Mouse (Mus musculus) gastrocnemius, postnatal 4 days (tissue): ENCODE results near the gene Mpv17l2. TPM values are rescaled to one million over a fixed set of nuclear protein-coding genes. Genes with fewer than 3 reads are reported as not detected.
A peak's percentile ranks its signal among the peaks of the same experiment; 100 is the strongest.

ENCODE experiments used
- DNase-seq, 2 experiments: peaks; one replicate each; pipeline ENCODE4 v3.0.0; 2021 to 2022; ENCODE audit warnings: low spot score in 2 of 2, mixed read lengths in 2 of 2
- total RNA-seq, 2 experiments: library from RNA; stranded (reverse); gene quantifications; 2 replicates each; pipeline ENCODE4 v1.2.3; 2021

The Mpv17l2 gene
- total RNA-seq, 2 experiments from 2014 or later = 27.0 to 27.4 TPM

DNA sequence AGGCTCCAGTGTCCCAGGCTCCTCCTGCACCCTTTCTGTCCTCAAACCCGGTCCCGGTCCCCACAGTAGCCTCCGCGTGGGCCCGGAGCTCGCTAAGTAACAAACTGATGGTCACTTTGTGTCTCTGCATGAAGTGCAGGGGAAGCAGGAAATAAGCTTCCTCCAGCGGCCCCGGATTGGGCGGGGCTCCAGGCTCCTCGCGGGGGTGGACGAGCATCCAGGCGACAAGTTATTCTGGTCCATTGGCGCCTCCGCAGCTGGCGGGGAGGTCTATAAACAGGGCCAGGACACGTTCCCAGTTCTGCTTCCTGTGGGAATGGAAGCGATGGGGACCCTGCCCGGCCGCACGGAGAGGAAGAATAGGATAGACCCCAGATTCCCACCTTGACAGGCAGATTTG lies 7.6 kb downstream of the Mpv17l2 start:
- peak; percentile 82 to 88 for DNase-seq

DNA sequence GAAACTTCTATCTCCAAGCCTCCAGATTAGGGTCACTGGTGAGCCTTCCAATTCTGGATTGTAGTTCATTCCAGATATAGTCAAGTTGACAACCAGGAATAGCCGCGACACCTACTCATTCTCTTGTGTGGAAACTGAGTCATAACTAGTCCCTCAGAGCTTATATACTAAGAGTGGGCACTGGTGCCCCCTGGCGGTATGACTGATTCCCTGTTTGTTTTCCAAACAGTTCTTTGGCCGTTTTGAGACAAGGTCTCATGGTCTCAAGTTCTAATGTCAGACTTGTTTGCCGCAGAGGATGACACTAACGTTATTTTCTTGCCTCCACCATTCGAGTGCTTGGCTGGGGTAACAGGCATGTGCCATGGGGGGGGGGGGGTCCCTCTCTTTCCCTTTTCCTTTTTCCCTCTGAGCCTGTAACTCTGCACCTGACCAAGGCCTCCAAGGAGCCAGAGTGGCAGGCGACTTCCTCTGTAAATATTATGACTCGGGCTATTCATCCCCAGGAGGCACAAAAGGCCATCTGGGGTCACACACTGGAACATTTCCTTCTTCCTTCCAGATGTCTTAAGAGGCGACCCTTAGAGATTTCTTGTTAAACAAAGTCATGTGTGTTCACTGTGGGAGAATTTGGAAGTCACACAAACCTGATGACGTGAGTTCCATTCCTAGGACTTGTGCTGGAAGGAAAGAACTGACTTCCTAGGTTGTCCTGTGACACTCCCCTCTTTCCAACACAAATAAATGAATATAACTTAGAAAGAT lies 8.6 kb downstream of the Mpv17l2 start:
- peak; percentile 66 to 71 for DNase-seq

DNA sequence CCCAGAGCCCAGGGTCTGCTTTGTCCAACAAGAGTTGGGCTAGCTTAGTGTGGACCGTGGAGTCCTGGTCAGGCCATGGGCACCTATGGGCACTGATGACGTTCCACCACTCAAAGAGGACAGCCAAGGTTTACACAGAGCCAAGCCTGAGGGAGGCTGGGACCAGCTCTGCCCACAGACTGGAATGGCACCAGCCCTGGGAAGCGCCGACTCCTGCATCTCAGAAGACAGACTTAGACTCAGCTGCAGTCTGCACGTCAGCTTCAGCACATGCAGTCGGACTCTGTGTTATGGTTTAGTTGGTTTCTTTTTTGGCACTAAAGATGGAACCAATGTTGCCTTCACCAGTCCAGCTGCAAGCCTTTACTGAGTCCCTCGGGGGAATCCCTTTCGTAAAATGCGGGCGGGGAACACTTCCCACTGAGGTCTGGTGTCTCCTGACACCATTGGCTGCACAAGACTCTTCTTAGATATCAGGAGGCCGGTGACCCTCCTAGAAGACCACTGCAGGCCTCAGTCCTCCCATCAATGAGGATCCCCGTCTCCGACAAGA lies 10.5 kb downstream of the Mpv17l2 start:
- DNase-seq = no peak

DNA sequence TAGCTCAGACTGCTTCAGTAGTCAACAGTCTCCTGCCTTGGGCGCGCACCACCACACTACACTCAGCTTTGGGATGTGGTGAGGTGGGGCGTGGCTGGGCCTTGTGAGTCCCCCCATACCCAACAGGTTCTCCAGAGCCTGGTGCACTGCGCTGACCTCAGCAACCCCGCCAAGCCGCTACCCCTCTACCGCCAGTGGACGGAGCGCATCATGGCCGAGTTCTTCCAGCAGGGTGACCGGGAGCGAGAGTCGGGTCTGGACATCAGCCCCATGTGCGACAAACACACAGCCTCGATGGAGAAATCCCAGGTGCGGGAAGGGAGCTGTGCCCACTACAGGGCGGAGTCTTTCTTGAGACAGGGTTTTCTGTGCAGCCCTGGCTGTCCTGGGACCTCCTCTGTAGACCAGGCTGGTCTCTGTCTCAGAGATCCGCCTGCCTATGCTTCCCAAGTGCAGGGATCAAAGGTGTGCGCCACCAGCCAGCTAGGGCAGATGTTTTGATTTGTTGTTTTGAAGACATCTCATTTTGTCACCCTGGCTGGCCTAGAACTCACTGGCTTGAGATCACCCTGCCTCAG lies 11.6 kb downstream of the Mpv17l2 start:
- peak in 1 of 2 experiments; percentile 10 for DNase-seq

DNA sequence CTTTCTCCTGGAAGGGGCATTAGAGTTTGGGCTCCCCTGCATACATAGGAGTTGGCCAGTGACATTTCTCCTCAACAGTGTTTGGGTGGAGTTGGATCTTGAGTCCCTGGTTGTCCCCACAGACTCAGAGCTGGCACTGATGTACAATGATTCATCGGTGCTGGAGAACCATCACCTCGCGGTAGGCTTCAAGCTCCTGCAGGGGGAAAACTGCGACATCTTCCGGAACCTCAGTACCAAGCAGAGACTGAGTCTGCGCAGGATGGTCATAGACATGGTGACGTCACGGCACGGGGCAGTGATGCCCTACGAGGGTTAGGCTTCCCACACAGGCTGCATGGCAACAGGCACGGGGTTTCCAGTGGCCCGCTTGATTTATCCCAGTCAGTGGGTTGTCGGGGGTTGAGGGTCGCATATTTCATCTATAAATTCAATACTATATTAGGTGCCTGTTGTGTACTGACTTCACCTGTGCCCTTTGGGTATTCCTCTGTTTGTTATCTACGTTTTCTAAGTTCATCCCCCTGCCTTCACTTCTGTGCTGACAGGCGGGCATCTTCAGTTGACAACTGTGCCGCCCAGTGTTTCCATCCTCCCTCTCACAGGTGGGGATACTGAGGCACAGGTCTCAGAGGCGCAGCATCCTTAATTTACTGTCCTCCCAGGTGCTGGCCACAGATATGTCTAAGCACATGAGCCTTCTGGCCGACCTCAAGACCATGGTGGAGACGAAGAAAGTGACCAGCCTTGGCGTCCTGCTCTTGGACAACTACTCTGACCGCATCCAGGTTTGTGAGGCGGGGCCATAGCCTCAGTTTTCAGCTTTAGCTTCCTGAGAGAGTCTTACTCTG lies 12.3 kb downstream of the Mpv17l2 start:
- no peak for DNase-seq

DNA sequence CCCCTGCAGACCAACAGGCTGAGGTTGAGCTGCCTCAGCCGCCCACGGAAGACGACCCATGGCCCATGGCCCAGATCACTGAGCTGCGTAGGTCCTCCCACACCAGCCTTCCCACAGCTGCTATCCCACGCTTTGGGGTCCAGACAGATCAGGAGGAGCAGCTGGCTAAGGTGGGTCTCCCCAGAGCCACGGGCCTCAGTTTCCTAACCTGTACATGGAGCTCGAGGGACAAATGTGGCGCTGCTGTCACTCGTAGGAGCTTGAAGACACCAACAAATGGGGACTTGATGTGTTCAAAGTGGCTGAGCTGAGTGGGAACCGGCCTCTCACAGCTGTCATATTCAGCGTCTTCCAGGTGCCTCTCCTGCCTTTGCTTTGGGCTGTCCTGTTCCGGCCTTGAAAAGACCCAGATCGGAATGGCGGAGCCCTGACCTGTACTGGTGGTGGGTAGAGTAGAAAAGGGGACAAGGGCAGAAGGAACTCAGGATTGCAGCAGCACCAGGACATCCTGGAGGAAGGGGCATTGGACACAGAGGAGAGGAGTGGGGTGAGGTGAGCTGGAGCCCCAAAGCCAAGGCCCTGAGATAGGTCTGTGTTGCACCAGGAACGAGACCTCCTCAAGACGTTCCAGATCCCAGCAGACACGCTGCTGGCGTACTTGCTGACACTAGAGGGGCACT lies 13.4 kb downstream of the Mpv17l2 start:
- DNase-seq = no peak

DNA sequence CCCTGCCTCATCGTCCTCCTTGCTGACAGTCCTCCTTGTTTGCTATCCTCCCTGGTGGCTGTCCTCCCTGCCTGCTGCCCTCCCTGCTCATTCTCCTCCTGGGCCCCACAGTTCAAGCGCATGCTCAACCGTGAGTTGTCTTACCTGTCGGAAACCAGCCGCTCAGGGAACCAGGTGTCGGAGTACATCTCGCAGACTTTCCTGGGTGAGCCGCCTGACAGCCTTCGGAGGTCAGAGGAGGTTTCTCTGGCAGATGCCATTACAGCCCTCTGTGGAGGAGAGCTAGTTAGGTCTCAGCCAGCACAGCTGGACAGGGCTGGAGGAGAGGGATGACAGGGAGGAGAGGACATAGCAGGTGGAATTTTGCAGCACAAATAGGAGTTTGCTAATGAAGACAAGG lies 14.1 kb downstream of the Mpv17l2 start:
- no peak for DNase-seq

DNA sequence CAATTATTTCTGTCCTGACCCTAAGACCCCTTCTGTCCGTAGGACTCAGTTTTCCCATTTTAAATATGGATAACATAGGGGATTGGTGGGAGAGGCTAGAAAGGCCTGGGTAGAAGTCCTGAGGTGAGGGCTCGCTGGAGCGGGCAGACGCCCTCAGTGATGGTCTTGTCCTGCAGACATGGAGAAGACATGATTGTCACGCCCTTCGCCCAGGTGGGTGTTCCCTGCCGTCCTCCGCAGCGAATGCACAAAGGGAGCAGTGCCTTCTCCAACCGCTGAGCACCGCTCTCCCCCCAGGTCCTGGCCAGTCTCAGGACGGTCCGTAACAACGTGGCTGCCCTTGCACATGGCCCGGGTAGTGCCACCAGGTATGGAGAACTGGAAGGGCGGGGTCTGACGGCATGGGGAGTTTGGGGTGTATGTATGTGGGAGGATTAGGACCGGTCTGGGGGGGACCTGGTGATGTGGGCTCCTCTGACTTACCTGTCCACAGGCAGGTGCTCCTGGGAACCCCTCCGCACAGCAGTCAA lies 15.0 kb downstream of the Mpv17l2 start:
- DNase-seq = no peak

DNA sequence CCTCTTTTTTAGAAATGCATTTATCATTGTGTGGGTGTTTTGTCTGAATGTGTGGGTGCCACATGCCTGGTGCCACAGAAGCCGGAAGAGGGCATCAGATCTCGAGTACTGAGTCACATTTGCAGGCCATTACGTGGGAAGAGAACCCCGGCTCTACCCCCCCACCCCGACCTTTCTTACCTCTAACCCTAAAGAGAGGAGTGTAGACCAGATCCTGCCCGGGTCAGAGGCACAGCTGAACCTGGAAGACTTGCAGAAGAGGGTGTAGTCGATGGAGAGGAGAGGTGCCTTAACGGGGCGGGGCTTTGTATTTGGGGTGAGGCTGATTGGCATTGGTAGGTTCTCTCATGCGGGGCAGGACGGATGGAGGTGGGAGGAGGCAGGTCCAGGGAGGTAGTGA lies 15.9 kb downstream of the Mpv17l2 start:
- DNase-seq = no peak

DNA sequence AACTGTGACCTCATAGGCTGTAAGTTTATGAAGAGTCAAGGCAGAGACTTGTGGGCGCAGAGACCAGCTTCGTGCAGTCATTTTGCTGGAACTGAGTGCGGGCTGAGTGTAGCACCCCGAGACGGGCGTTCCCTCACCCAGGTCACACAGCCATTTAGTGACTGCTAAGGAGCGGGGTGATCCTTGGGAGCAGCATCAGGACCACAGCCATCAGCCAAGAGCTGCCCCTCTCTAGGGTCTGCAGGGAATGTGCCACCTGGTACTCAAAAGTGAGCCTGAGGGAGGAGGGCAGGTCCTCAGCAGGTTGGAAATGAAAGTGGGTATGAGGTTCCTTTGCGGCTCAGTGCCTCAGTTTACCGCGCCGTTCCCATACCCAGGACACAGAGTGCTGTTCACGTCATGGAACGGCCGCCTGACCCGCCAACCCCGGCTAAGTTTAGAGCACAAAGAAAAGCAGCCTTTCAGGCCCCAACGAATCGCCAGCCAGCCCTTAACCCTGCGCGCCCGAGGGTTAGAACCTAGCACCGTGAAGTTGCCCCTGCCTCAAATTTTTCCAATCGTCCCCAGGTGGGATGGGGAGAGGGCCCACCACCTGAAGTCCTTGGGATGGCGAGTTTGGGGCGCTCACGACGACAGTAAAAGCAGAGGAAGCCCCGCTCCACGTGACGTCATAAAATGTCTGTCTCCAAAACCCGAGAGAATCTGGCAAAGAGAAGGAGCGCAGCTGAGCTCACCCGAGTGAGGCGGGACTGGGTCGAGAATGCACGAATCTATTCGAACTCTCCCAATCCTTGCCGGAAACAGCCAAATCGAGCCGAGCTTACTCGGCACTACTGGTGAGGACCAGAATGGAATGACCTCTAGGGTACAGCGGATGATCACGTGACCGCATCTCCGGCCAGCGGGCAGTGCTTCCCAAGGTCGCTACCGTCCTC lies 16.8 kb downstream of the Mpv17l2 start:
- peak in 1 of 2 experiments; percentile 65 for DNase-seq

DNA sequence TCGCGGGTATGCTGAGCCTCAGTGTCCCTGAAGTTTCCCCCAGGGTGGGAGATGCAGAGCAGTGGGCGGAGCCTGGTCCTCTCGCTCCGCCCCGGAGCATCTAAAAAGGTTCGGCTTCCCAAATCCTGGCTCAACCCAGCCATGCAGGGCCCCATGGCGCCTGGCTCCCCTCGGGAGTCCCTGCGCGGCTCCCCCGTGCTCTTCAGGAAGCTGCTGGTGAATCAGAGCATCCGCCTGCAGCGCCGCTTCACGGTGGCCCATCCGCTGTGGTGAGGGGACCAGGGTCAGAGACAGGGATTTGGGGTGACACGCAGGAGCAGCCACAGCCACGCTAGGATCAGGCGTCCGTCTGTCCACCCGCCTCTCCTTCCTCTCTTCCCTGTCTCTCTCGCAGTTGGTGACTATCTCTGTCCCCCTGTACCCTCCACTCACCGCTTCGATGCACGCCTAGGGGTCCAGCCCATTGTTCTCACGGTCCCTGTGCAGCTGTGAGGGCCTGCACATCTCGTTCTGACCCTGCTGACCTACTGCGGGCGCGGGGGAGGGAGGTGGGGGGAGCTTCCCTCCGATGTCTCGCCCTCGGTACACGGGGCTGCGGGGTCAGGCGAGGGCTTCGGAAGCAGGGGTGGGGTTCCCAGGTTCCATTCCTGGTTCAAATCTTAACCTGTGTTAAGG lies 17.6 kb downstream of the Mpv17l2 start:
- DNase-seq = no peak

DNA sequence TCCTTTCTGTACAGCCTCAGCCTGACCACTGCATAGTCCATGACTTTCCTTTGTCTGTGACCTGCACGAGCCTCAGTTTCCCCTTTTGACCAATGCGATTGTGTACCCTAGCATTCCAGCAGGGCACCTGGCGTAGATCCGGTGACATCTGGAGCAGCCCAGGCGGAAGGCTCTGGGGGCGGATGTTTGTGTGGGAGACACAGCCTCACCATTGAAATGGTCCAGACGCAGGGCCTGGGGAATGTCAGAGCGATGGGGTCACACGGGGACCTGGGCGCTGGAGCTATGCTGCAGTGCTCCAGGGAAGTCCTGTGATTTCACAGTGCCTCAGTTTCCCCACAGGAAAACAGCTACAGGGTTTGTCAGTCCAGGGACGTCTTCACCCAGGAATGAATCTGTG lies 18.6 kb downstream of the Mpv17l2 start:
- DNase-seq = no peak

DNA sequence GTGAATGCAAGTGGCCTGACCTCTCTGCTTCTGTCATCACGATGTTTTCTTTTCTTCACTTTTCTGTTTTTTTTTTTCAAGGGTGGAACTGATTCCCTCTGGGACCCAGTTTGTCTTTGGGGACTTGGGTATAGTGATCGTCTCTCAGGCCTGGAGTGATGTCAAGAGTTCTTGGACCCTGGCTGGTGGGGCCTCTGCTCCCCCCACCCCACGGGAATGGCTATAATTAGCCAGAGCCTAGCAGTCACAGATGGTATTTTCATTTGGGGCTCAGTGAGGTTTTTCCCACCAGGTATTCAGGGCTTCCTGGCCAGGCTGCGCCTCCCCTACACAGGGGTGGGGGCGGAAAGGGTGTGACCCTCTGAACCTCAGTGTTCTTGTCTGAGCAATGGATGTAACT lies 19.1 kb downstream of the Mpv17l2 start:
- no peak for DNase-seq

DNA sequence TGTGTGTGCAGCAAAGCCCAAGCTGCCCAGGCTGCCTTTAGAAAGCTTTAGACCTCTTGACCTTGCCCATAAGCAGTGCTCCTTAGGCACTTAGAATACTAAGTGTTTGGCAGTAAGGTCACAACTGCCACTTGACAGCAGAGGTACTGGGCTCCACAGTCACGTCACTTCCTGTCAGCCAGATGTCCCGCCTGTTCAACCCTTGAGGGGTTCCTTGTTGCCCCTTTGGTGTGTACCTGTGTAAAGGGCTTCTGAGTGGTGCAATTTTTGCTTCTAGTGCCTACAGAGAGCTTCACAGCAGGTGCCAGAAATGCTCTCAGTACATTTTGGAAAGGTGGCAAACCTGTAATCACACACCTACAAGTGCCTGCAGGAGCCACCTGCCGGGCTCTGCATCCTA lies 22.5 kb downstream of the Mpv17l2 start:
- no peak for DNase-seq

DNA sequence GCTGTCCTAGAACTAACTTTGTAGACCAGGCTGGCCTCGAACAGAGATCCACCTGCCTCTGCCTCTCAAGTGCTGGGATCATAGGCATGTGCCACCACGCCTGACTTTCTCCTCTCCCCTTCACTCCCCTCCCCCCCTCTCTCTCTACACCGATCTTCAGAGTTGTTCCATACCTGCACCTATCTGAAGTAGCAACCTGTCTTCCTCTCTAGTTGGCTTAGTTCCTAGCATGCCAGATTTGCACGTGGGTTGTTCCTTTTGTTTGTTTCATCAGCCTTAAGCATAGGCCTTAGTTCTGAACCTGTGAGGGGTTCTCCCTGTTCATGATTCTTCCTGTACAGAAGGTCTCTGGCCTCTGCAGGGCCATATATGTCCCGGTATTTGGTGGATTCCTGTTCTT lies 23.0 kb downstream of the Mpv17l2 start:
- no peak for DNase-seq

DNA sequence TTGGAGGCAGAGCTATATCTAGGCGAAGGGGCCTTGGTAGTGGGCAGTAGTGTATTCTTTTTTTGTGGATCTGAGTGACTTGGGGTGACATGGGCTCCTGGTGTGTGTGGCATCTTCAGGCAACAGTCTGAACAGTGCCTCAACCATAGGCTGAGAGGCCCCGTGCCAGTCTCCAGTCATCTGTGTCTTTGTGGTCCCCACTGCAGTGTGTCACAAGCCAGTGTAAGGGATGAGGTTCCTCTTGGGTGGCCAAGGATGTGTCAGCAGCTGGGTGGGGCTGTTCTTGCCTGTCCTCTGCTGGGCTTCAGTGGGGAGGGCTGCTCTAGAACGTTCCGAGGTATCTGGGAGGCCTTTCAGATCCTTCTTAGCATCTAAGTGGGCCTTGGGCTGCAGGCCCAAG lies 29.8 kb downstream of the Mpv17l2 start:
- DNase-seq = no peak

DNA sequence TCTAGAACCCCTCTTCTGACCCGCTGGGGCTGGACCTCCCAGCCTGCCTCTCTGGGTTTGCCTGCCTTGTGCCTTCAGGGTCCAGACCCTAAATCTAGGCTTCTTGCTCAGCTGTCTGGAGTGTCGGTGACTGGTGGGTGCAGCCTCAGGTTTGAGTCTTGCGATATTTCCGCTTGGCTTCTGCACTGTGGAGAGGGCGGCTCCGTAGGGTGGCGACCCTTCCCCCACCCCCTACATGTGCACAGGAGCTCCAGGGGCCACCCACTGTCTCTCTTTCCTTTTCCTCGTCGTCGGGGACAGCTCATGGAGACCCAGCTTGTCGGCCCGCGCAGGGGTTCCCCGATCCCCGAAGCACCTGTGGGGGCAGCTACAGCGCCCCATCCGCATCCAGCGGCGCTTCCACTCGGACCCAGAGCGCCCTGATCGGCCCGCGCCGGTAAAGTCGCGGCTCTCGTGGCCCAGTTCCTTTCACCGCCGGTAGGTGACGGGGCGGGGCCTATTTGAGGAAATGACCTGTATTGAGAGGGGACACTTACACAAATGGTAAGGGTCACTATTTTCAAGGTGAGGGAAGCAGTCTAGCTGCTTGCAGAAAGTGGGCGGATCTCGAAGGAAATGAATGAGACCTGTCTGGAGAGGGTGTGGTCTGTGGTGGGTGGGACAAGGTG lies 30.8 kb downstream of the Mpv17l2 start:
- DNase-seq = no peak

DNA sequence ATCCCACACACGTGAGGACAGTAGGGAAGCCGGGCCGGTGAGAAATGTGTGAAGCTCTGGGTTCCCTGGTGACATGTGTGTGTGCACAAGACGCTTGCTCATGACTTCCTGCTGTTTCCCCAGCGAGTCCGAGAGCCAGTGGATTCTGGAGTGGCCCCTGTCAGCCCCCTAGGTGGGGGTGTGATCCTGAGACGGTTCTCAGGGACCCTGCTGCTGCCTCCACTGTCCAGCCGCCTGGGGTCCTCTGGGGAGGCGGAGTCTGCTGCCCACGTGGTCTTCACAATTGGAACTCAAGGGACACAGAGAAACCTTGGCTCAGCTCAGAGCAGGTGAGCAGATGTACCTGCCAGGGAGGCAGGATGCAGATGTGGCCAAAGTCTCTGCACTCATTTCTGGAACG lies 34.0 kb downstream of the Mpv17l2 start:
- DNase-seq = no peak
